Mouse (Mus musculus): ENCODE measurements around the gene Slc5a2. TPM values are rescaled to one million over a fixed set of nuclear protein-coding genes. Genes with fewer than 3 reads are reported as not detected.

Gene Slc5a2
- total and polyA plus RNA-seq, 2 experiments from 2014 or later: 0.20 TPM; not detected in 1

DNA sequence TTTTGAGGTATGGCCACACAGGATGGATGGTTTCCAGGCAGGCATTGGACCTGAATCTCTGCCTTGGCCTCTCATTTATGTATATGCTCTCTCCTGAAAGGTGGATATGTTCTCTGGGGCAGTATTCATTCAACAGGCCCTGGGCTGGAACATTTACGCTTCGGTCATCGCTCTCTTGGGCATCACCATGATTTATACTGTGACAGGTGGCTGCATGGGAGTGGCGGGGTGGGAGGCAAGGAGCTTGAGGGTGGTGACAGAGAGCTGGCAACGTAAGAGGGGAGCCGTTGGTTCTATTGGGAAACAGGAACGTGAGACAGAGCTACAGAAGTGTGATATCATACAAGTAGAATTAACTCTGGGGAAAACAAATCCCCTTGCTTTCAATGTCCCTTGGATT, 2.4 kb downstream of the Slc5a2 start:
- ATAC-seq (ENCODE audit: insufficient read depth, low read depth) (no peak), DNase-seq (ENCODE audit: low spot score) (no peak)
- H3K4me3 ChIP-seq (ENCODE audit: low read depth, low read length): no peak overlapping the region
- no peak overlapping the region for H3K4me2 ChIP-seq (ENCODE audit: low read depth, low read length)
- H3K9me3 ChIP-seq (replicated peaks; ENCODE audit: control insufficient read depth, low read length): no peaks in the 10 kb centered on the region
- H3K4me1 ChIP-seq (ENCODE audit: control insufficient read depth, insufficient read depth): peaks cover 10% of the 10 kb centered on the region; the same call in 1 of the 2 replicates
- H3K27ac ChIP-seq (ENCODE audit: low read depth): no peak overlapping the region
- no peaks in the 10 kb centered on the region for H3K27me3 ChIP-seq (ENCODE audit: control insufficient read depth, insufficient read depth, low read length)
- TF ChIP-seq CTCF (IDR thresholded peaks at IDR 0.05; ENCODE audit: low read depth): no peak
- no peak for TF ChIP-seq EP300 (IDR thresholded peaks at IDR 0.05; ENCODE audit: low read depth)
- H3K9ac ChIP-seq (replicated peaks; ENCODE audit: low read depth, low read length): no peak overlapping the region
- WGBS: 66% methylated on average over 7 of the region's 7 CpGs
- H3K36me3 ChIP-seq (replicated peaks; ENCODE audit: control insufficient read depth, insufficient read depth, low read length): peaks cover 9% of the 10 kb centered on the region

DNA sequence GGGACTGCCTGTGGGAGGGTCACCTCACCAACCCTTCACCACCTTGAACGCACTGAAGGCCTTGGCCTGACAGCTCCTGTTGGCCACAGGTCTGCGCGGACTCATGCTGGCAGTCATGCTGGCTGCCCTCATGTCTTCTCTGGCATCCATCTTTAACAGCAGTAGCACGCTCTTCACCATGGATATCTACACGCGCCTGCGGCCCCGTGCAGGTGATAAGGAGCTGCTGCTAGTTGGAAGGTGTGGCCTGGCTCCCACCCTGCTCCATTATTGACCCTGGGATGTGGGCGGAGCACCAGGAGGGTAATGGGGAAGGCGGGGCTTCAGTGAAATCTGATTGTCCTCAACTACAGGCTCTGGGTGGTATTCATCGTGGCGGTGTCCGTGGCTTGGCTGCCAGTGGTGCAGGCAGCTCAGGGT, 5.0 kb downstream of the Slc5a2 start:
- H3K36me3 ChIP-seq (replicated peaks; ENCODE audit: control insufficient read depth, insufficient read depth, low read length): peaks cover 33% of the 10 kb centered on the region
- DNase-seq (ENCODE audit: low spot score) (no peak), ATAC-seq (ENCODE audit: insufficient read depth, low read depth) (peak; percentile 62; the same call in 1 of the 2 replicates)
- H3K4me1 ChIP-seq (ENCODE audit: control insufficient read depth, insufficient read depth): peaks cover 10% of the 10 kb centered on the region; the same call in 1 of the 2 replicates
- no peaks in the 10 kb centered on the region for H3K27me3 ChIP-seq (ENCODE audit: control insufficient read depth, insufficient read depth, low read length)
- TF ChIP-seq CTCF (IDR thresholded peaks at IDR 0.05; ENCODE audit: low read depth): no peak
- no peak for TF ChIP-seq EP300 (IDR thresholded peaks at IDR 0.05; ENCODE audit: low read depth)
- H3K4me2 ChIP-seq (ENCODE audit: low read depth, low read length): no peak overlapping the region
- no peak overlapping the region for H3K27ac ChIP-seq (ENCODE audit: low read depth)
- no peak overlapping the region for H3K4me3 ChIP-seq (ENCODE audit: low read depth, low read length)
- WGBS: 26% methylated on average over 13 of the region's 13 CpGs
- H3K9me3 ChIP-seq (replicated peaks; ENCODE audit: control insufficient read depth, low read length): no peaks in the 10 kb centered on the region
- no peak overlapping the region for H3K9ac ChIP-seq (replicated peaks; ENCODE audit: low read depth, low read length)

GRCm38 (mm10) chr7:128271496-128271895, 6.0 kb downstream of the Slc5a2 start:
- no peak overlapping the region for H3K4me2 ChIP-seq (ENCODE audit: low read depth, low read length)
- H3K4me1 ChIP-seq (ENCODE audit: control insufficient read depth, insufficient read depth): peaks cover 10% of the 10 kb centered on the region; the same call in 1 of the 2 replicates
- no peaks in the 10 kb centered on the region for H3K27me3 ChIP-seq (ENCODE audit: control insufficient read depth, insufficient read depth, low read length)
- 90% methylated on average over 9 of the region's 9 CpGs for WGBS
- no peak for ATAC-seq (ENCODE audit: insufficient read depth, low read depth)
- no peak overlapping the region for H3K27ac ChIP-seq (ENCODE audit: low read depth)
- H3K4me3 ChIP-seq (ENCODE audit: low read depth, low read length): no peak overlapping the region
- H3K9ac ChIP-seq (replicated peaks; ENCODE audit: low read depth, low read length): no peak overlapping the region
- TF ChIP-seq CTCF (IDR thresholded peaks at IDR 0.05; ENCODE audit: low read depth) (no peak), EP300 (IDR thresholded peaks at IDR 0.05; ENCODE audit: low read depth) (no peak)
- H3K9me3 ChIP-seq (replicated peaks; ENCODE audit: control insufficient read depth, low read length): no peaks in the 10 kb centered on the region
- H3K36me3 ChIP-seq (replicated peaks; ENCODE audit: control insufficient read depth, insufficient read depth, low read length): peaks cover 43% of the 10 kb centered on the region
- DNase-seq (ENCODE audit: low spot score): no peak

- Histone ChIP-seq H3K9me3 (replicated peaks; ENCODE audit: control insufficient read depth, low read length) (no peaks in the 10 kb centered on the region), H3K27ac (ENCODE audit: low read depth) (no peak overlapping the region), H3K4me2 (ENCODE audit: low read depth, low read length) (no peak overlapping the region), H3K9ac (replicated peaks; ENCODE audit: low read depth, low read length) (no peak overlapping the region), H3K4me3 (ENCODE audit: low read depth, low read length) (no peak overlapping the region), H3K27me3 (ENCODE audit: control insufficient read depth, insufficient read depth, low read length) (no peaks in the 10 kb centered on the region), H3K36me3 (replicated peaks; ENCODE audit: control insufficient read depth, insufficient read depth, low read length) (peaks cover 63% of the 10 kb centered on the region), H3K4me1 (ENCODE audit: control insufficient read depth, insufficient read depth) (no peaks in the 10 kb centered on the region)
- TF ChIP-seq EP300 (IDR thresholded peaks at IDR 0.05; ENCODE audit: low read depth): no peak
- TF ChIP-seq CTCF (IDR thresholded peaks at IDR 0.05; ENCODE audit: low read depth): no peak
- WGBS: 91% methylated on average over 6 of the region's 6 CpGs
- DNase-seq (ENCODE audit: low spot score) (no peak), ATAC-seq (ENCODE audit: insufficient read depth, low read depth) (no peak)
Observed at GRCm38 (mm10) chr7:128276051-128276450, 10.6 kb downstream of the Slc5a2 start.

- DNase-seq (ENCODE audit: low spot score) (no peak), ATAC-seq (ENCODE audit: insufficient read depth, low read depth) (no peak)
- Histone ChIP-seq H3K36me3 (replicated peaks; ENCODE audit: control insufficient read depth, insufficient read depth, low read length) (peaks cover 37% of the 10 kb centered on the region), H3K27me3 (ENCODE audit: control insufficient read depth, insufficient read depth, low read length) (no peaks in the 10 kb centered on the region), H3K4me2 (ENCODE audit: low read depth, low read length) (no peak overlapping the region), H3K9ac (replicated peaks; ENCODE audit: low read depth, low read length) (no peak overlapping the region), H3K4me1 (ENCODE audit: control insufficient read depth, insufficient read depth) (no peaks in the 10 kb centered on the region), H3K4me3 (ENCODE audit: low read depth, low read length) (no peak overlapping the region), H3K27ac (ENCODE audit: low read depth) (no peak overlapping the region), H3K9me3 (replicated peaks; ENCODE audit: control insufficient read depth, low read length) (no peaks in the 10 kb centered on the region)
- TF ChIP-seq EP300 (IDR thresholded peaks at IDR 0.05; ENCODE audit: low read depth) (no peak), CTCF (IDR thresholded peaks at IDR 0.05; ENCODE audit: low read depth) (no peak)
- WGBS: 94% methylated on average over 4 of the region's 4 CpGs
Observed at GRCm38 (mm10) chr7:128279750-128280149, 14.3 kb downstream of the Slc5a2 start.

- DNase-seq (ENCODE audit: low spot score) (no peak), ATAC-seq (ENCODE audit: insufficient read depth, low read depth) (no peak)
- 86% methylated on average over 11 of the region's 11 CpGs for WGBS
- no peak overlapping the region for H3K4me3 ChIP-seq (ENCODE audit: low read depth, low read length)
- H3K9me3 ChIP-seq (replicated peaks; ENCODE audit: control insufficient read depth, low read length): no peaks in the 10 kb centered on the region
- H3K4me2 ChIP-seq (ENCODE audit: low read depth, low read length): no peak overlapping the region
- H3K4me1 ChIP-seq (ENCODE audit: control insufficient read depth, insufficient read depth): no peaks in the 10 kb centered on the region
- TF ChIP-seq EP300 (IDR thresholded peaks at IDR 0.05; ENCODE audit: low read depth): no peak
- no peak for TF ChIP-seq CTCF (IDR thresholded peaks at IDR 0.05; ENCODE audit: low read depth)
- H3K9ac ChIP-seq (replicated peaks; ENCODE audit: low read depth, low read length): no peak overlapping the region
- no peaks in the 10 kb centered on the region for H3K27me3 ChIP-seq (ENCODE audit: control insufficient read depth, insufficient read depth, low read length)
- no peak overlapping the region for H3K27ac ChIP-seq (ENCODE audit: low read depth)
- peaks cover 18% of the 10 kb centered on the region; the same call in 1 of the 2 replicates for H3K36me3 ChIP-seq (replicated peaks; ENCODE audit: control insufficient read depth, insufficient read depth, low read length)
Observed at GRCm38 (mm10) chr7:128281765-128282164, 16.3 kb downstream of the Slc5a2 start.
